Mouse (Mus musculus) heart, embryonic 10.5 days (tissue): Measurements from ENCODE around the gene Slc23a3. TPM values are rescaled to one million over a fixed set of nuclear protein-coding genes. Genes with fewer than 3 reads are reported as not detected.

ENCODE experiments used
- DNase-seq: peaks from one replicate; pipeline ENCODE4 v3.0.0-alpha.2; 2017; ENCODE audit warnings: low spot score
- H3K27ac ChIP-seq: fragments of 300-500 bp; sonication (generic); 2 replicates; pipeline ENCODE4 v1.5.1; 2016; ENCODE audit warnings: mild to moderate bottlenecking
- H3K27me3 ChIP-seq: fragments of 300-500 bp; sonication (generic); 2 replicates; pipeline ENCODE4 v1.6.1; 2016; ENCODE audit warnings: mild to moderate bottlenecking; ENCODE audit not compliant: poor library complexity, insufficient read depth, severe bottlenecking
- H3K36me3 ChIP-seq: fragments of 300-500 bp; sonication (generic); 2 replicates; pipeline ENCODE4 v1.6.1; 2016; ENCODE audit warnings: mild to moderate bottlenecking, moderate library complexity
- H3K4me1 ChIP-seq: fragments of 300-500 bp; sonication (generic); 2 replicates; pipeline ENCODE4 v1.6.1; 2016; ENCODE audit warnings: mild to moderate bottlenecking
- H3K4me3 ChIP-seq: fragments of 300-500 bp; sonication (generic); 2 replicates; pipeline ENCODE4 v1.5.1; 2016; ENCODE audit warnings: mild to moderate bottlenecking, moderate library complexity
- H3K9me3 ChIP-seq: fragments of 300-500 bp; sonication (generic); 2 replicates; pipeline ENCODE4 v1.6.1; 2016; ENCODE audit warnings: mild to moderate bottlenecking, moderate library complexity
- WGBS: fragments of 180-500 bp; shearing (Covaris S2); methylation state at CpG from one replicate; pipeline ENCODE4 v1.1.7; 2016; 5-methylcytosine and 5-hydroxymethylcytosine counted together
- polyA plus RNA-seq: library from polyadenylated mRNA; unstranded; fragments of >200 nt; fragmentation: Nextera tagmentation; extraction: Ambion mirVana; gene quantifications from 2 replicates; pipeline ENCODE4 v1.2.1, GENCODE M21; 2016

Gene Slc23a3
- polyA plus RNA-seq, 1 experiment from 2014 or later = 0.06 TPM

DNA sequence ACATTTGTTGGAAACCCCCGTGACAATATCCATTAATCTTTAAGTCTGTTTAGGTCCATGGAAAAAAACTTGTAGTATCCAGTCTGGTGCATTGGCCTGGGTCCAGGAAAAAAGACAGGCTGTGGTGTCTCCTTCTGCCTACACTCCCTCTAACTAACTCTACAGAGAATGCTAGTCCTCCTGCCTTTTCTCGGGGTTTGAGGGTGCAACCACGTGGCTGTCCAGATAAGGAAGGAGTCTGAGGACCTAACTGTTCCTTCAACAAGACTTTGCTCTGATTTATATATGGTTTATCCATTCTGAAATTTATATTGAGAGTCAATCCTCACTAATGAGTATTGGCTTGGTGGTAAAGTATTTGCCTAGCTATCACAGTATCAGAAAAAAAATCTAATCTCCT, 22.1 kb upstream of the Slc23a3 start:
- Histone ChIP-seq H3K27ac (no peak overlapping the region), H3K27me3 (no peaks in the 10 kb centered on the region), H3K4me3 (no peak overlapping the region), H3K36me3 (no peaks in the 10 kb centered on the region), H3K4me1 (no peaks in the 10 kb centered on the region), H3K9me3 (no peaks in the 10 kb centered on the region)
- DNase-seq = no peak
- 56% methylated on average over 3 of the region's 3 CpGs for WGBS

DNA sequence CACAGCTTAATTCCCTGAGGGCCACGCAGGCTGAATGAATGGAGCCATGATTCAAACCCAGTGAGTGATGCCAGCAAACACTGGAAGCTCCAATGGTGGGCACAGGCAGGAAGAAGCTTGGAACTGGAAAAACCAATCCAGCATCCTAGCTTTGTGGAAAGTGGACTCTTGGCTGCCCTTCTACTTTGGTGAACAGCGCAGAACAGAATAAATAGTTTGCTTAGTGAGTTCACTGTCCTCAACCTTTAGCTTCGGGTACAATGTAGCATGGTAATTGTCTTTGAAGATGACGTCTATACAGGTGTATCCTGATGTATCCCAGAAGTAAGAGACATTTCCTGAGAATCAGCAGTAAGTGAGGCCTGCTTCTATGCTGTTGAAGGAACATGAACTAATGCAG, 15.0 kb upstream of the Slc23a3 start:
- DNase-seq = no peak
- 86% methylated on average over 4 of the region's 4 CpGs for WGBS
- H3K27ac ChIP-seq = no peak overlapping the region
- H3K27me3 ChIP-seq = no peaks in the 10 kb centered on the region
- no peaks in the 10 kb centered on the region for H3K9me3 ChIP-seq
- 0 out of 2 replicates have a peak, but pooled peaks cover 6% of the 10 kb centered on the region for H3K4me1 ChIP-seq
- H3K4me3 ChIP-seq = no peak overlapping the region
- peaks cover 50% of the 10 kb centered on the region for H3K36me3 ChIP-seq

DNA sequence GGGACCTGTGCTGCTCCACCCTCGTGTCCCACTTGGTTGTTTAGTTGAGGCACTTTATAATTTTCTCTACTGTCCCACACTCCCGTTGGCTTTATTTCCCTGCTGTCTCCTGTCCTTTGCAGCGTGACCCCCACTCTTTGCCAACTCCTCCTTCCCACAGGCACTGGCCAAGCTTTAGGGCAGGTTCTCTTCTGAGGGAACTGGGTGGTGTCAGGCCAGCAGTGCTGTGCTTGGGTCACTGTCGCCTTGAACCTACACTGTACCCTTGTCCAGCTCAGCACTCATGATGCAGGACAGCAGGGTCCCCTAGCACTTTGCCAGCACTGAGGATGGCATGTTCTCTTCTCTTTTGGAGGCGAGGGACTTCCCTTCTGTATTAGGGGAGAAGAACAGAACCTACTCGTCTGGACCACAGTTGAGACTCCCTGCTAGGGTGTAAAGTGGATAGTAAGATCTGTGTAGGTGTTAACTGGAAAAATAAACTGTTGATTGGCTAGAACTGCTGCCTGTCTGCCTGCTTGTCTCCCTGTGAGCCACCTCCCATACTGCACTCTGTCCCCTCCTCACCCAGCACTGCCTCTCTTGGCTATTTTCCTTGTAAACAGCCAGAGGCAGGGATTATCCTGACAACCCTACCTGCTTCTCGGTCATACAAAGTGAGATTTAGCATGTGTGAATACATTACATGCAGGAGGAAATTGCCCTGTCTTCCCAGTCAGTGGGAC, 13.9 kb upstream of the Slc23a3 start:
- WGBS = 59% methylated on average over 7 of the region's 7 CpGs
- peaks cover 50% of the 10 kb centered on the region for H3K36me3 ChIP-seq
- DNase-seq = no peak

DNA sequence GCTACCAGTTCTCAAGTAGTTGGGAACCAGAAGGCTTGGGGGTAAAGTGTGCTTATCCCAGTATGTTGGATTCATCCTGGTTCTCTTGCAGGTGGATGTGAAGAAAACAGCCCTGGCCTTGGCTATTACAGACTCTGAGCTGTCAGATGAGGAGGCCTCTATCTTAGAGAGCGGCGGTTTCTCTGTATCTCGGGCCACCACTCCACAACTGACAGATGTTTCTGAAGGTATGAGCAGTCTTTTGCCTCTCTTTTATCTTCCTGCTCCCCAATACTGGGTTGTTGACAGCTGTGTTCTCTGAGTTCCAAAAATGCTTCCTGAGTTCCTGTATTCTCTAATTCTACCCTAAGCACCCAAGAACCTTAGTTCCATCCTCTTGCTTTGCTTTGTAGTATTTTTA, 11.9 kb upstream of the Slc23a3 start:
- Histone ChIP-seq H3K4me3 (no peak overlapping the region), H3K27me3 (no peaks in the 10 kb centered on the region), H3K4me1 (peaks cover 21% of the 10 kb centered on the region), H3K27ac (no peak overlapping the region), H3K9me3 (no peaks in the 10 kb centered on the region), H3K36me3 (peaks cover 50% of the 10 kb centered on the region)
- 84% methylated on average over 3 of the region's 3 CpGs for WGBS
- DNase-seq = no peak

More for the DNA sequence above, 13.9 kb upstream of the Slc23a3 start:
- no peak overlapping the region for H3K27ac ChIP-seq
- no peaks in the 10 kb centered on the region for H3K27me3 ChIP-seq
- no peak overlapping the region for H3K4me3 ChIP-seq
- no peaks in the 10 kb centered on the region for H3K9me3 ChIP-seq
- H3K4me1 ChIP-seq = 0 out of 2 replicates have a peak, but pooled peaks cover 8% of the 10 kb centered on the region

DNA sequence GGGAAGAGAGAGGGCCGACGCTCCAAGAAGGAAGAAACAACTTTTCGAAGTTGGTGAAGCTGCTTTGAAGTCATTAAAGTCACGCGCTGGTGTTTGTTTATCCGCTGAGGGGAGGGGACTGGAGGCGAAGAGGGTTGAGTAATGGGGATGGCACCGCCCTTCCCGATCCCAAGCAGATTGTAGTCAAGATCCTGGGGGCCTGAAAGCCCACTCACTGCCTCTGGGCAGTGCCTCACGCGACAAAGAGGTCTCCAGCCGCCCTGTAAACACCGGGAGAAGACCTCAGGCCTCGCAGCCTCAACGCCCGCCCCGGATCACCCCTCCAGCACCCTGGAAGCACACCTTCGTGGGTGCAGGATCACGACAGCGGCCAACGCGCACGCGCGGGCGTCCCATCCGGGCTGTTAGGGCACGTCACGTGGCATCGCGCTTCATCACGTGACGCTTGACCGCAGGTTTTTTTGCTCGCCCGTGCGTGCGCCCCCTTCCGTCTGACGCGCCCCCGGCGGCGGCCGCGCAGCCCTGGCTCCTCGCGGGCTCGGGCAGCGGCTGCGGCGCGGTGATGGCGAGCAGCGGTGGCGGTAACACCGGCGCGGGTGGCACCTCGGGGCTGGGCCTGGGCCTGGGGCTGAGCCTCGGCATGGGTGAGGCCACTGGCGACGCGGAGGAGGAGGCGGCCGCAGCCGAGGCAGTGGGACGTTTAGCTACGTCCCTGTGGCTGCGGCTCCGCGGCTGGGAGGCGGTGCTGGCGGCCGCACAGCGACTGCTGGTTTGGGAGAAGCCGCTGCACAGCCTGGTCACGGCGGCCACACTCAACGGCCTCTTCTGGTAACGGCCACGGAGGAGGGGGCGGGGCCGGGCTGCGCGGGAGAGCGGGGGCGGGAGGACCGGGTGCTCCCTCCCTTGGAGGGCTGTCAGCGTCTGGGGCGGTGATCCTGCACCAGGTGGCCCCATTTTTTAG, 8.9 kb upstream of the Slc23a3 start, which contains the start of the genes Cnppd1 and Retreg2:
Gene Cnppd1 (minus strand): TSS at position 411 of the 961 bp plus-strand sequence.
Gene Retreg2 (plus strand): TSS at position 478 of the 961 bp plus-strand sequence.
- Histone ChIP-seq H3K27ac (peak within 1 kb of the TSS; percentile 97), H3K36me3 (peaks cover 58% of the 10 kb centered on the region), H3K4me1 (peaks cover 24% of the 10 kb centered on the region), H3K9me3 (no peaks in the 10 kb centered on the region), H3K27me3 (no peaks in the 10 kb centered on the region), H3K4me3 (peak within 1 kb of the TSS; percentile 93)
- under 1% methylated on average over 91 of the region's 91 CpGs for WGBS
- DNase-seq = peak; percentile 97

DNA sequence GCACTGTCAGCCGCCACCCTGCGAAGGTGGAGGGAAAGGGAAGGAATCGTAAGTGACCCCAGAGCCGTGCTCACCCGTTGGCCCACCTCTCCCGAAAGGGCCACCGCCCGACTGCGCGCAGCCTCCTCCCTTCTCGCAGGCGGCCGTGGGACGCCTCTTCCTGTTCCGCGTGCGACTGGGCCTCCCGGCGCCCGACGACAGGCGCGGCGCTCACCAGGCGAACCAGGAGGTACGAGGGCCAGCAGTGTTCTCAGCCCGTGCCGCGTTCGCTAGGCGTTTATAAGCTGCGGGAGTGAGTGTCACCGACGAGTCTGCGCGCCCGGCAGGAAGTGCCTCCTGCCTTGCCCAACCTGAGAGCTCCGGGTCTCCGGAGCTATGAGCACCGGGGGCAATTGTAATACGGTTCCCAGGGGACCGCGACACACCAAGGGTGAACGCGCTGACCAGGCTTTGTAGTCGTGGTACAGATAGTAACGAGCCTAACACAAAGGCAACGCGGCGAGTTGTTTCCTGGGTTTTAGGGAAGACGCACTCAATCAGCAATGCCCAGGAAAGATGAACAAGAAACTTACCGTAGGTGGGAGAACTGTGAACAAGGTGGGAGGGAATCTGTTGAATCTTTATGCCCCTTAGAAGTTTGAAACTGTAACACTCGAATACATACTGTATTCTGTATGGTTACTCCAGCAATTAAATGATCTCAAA, 7.9 kb upstream of the Slc23a3 start:
- 0% methylated on average over 53 of the region's 53 CpGs for WGBS
- Histone ChIP-seq H3K9me3 (no peaks in the 10 kb centered on the region), H3K27me3 (no peaks in the 10 kb centered on the region), H3K4me3 (peak overlapping the region; percentile 93), H3K36me3 (peaks cover 58% of the 10 kb centered on the region), H3K4me1 (peaks cover 24% of the 10 kb centered on the region), H3K27ac (peak overlapping the region; percentile 97)
- peak; percentile 90 for DNase-seq

DNA sequence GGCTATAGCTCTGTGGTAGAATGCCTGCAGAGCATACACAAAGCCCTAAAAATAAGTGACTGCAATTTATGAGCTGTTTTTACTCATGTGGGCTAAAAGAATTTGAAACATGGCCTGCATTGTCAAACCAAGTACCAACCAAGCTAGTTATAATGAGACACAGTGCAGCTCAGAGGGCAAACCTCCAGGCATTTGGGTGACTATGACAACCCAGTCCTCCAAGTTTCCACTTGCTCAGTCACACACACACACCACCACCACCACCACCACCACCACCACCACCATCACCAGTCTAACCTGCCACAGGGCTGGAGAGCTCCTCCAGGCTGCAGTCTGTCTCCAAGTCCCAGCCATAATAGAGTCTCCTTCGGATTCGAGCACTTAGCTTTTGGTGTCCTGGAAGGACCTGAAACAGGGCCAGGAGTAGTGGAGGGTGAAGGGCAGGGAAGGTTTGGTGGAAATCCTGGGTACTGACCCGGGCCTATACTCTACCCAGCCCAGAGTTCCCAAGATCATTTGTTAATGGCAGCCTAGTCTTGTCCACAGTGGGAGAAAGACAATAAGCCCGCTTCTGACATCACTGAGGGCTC, 7.0 kb upstream of the Slc23a3 start:
- peak overlapping the region; percentile 97 for H3K27ac ChIP-seq
- DNase-seq = no peak
- peaks cover 56% of the 10 kb centered on the region for H3K36me3 ChIP-seq
- WGBS = 65% methylated on average over 4 of the region's 4 CpGs
- no peaks in the 10 kb centered on the region for H3K9me3 ChIP-seq
- H3K4me1 ChIP-seq = peaks cover 27% of the 10 kb centered on the region
- peak overlapping the region; percentile 93 for H3K4me3 ChIP-seq
- H3K27me3 ChIP-seq = no peaks in the 10 kb centered on the region

DNA sequence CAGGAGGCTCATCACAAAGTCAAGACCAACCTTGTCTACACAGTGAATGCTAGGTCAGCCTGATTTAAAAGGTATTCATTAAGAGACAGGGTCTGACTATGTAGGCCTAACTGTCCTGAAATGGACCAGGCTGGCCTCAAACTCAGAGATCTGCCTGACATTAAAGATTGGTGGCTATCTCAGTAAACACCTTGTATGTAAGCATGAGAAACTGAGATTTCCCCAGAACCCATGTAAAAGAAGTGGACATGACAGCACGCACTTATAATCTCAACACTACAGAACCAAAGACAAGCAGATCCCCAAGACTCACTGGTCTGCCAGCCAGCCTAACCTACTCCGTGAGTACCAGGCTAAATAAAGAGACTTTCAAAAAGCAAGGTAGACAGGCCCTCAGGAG, 4.8 kb upstream of the Slc23a3 start:
- no peak for DNase-seq
- H3K4me3 ChIP-seq = no peak overlapping the region
- no peak overlapping the region for H3K27ac ChIP-seq
- WGBS = 86% methylated on average over 2 of the region's 2 CpGs
- no peaks in the 10 kb centered on the region for H3K9me3 ChIP-seq
- H3K36me3 ChIP-seq = peaks cover 44% of the 10 kb centered on the region
- H3K4me1 ChIP-seq = peaks cover 19% of the 10 kb centered on the region
- 0 out of 2 replicates have a peak, but pooled peaks cover 1% of the 10 kb centered on the region for H3K27me3 ChIP-seq

DNA sequence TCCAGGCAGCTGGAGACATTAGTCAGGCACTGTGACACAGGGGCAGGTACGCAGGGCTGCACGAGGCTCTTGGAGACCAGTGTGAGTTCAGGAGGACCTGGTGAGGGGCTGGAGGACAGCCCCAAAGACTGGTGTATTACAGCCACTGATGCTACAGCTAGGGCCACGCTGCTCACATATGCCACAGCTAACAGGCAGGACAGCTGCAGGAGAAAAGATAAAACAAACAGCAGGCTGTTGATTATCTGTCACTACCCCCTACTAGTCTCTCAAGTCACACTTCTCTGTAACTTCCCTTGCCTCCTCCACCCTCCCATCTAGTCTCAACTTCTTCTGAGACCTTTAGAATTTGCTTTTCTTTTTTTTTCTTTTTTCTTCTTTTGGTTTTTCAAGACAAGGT, 3.0 kb upstream of the Slc23a3 start:
- Histone ChIP-seq H3K4me1 (peaks cover 20% of the 10 kb centered on the region), H3K9me3 (no peaks in the 10 kb centered on the region), H3K27me3 (peaks cover 15% of the 10 kb centered on the region; the same call in 1 of the 2 replicates), H3K4me3 (no peak overlapping the region), H3K36me3 (peaks cover 44% of the 10 kb centered on the region), H3K27ac (peak overlapping the region; percentile 69)
- 38% methylated on average over 3 of the region's 3 CpGs for WGBS
- peak; percentile 84 for DNase-seq

DNA sequence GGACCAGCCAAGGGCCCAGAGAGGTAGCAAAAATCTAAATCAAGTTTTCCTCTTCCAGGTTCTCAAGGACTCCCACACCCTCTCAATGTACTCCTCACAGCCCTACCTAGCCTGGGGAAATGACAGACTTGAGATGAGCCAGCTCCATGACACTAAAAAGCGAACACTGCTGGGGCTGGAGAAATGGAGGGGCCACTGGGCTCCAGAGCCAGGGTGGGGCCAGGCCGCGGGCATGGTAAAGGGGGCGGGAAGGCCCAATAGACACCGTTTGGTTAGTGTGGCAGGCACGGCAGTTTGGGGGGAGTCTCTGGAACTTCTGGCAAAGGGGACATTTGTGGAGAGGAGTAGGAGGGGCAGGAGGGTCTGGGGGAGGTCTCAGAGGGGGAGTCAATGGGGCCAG, 2.6 kb upstream of the Slc23a3 start:
- H3K36me3 ChIP-seq = peaks cover 44% of the 10 kb centered on the region
- H3K27ac ChIP-seq = peak overlapping the region; percentile 69

DNA sequence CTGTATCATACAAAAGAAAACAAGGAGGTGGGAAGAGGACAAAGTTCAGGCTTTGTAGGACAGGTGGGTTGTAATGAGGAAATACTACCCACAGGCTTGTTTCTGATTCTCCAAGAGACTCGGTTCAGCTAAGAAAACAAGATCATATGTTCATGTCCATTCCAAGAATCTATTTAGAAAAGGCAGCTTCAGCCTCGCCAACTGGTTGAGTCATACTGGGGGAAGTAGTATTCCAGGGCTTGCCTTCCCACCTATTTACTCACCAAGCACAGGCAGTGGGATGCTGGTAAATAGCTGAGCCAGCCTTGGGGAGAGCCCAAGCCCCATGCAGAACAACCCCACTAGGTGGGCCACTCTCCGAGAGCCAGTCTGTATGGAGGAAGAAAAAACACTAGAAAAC, 5.0 kb downstream of the Slc23a3 start:
- Histone ChIP-seq H3K27me3 (peaks cover 18% of the 10 kb centered on the region; the same call in 1 of the 2 replicates), H3K9me3 (no peaks in the 10 kb centered on the region), H3K4me1 (peaks cover 14% of the 10 kb centered on the region; the same call in 1 of the 2 replicates), H3K4me3 (no peak overlapping the region), H3K36me3 (no peaks in the 10 kb centered on the region), H3K27ac (no peak overlapping the region)
- WGBS = 70% methylated on average over 3 of the region's 3 CpGs
- no peak for DNase-seq

More for the DNA sequence above, 2.6 kb upstream of the Slc23a3 start:
- DNase-seq = no peak
- Histone ChIP-seq H3K9me3 (no peaks in the 10 kb centered on the region), H3K4me3 (no peak overlapping the region), H3K4me1 (peaks cover 17% of the 10 kb centered on the region), H3K27me3 (peaks cover 15% of the 10 kb centered on the region; the same call in 1 of the 2 replicates)
- WGBS = 51% methylated on average over 6 of the region's 6 CpGs

DNA sequence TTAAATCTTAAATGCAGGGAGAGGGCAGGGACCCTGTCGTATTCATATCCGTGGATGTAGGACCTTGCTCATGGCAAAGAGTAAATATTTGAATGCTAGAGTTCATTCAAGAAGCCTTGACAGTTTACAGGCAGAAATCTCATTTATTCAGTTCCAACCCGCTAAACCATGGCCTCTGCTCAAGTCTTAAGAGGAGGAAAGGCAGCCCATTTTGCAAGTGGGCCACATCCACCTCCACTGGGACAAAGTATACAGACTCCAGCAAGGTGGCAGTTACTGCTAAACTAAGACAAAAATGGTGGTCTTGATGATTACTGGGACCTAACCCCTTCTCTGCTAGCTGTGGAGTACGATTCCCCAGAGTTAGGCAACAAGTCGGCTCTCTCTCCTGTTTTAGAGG, 8.3 kb downstream of the Slc23a3 start:
- H3K27me3 ChIP-seq = 0 out of 2 replicates have a peak, but pooled peaks cover 3% of the 10 kb centered on the region
- no peaks in the 10 kb centered on the region for H3K9me3 ChIP-seq
- no peaks in the 10 kb centered on the region for H3K36me3 ChIP-seq
- peak overlapping the region; percentile 96 for H3K27ac ChIP-seq
- peak overlapping the region; percentile 64 for H3K4me3 ChIP-seq
- WGBS = 35% methylated on average over 5 of the region's 5 CpGs
- no peak for DNase-seq
- H3K4me1 ChIP-seq = peaks cover 10% of the 10 kb centered on the region; the same call in 1 of the 2 replicates
